Mouse (Mus musculus): ENCODE data around the gene Gpn3. TPM values are rescaled to one million over a fixed set of nuclear protein-coding genes. Genes with fewer than 3 reads are reported as not detected.
A peak's percentile ranks its signal among the peaks of the same experiment; 100 is the strongest.

The Gpn3 gene
- polyA plus RNA-seq, 1 experiment from 2014 or later: 81.9 TPM

- no peak for DNase-seq (ENCODE audit: low spot score)
- H3K4me2 ChIP-seq (ENCODE audit: low read depth, low read length): no peak overlapping the region
- no peak for ATAC-seq (replicated peaks; ENCODE audit: insufficient number of reproducible peaks, low FRiP score, low TSS enrichment, low read depth)
- H3K4me1 ChIP-seq (ENCODE audit: control insufficient read depth, insufficient read depth, low read length): no peaks in the 10 kb centered on the region
- WGBS: 85% methylated on average over 18 of the region's 18 CpGs
- H3K27ac ChIP-seq (replicated peaks; ENCODE audit: low read depth, low read length): no peak overlapping the region
- H3K36me3 ChIP-seq (replicated peaks; ENCODE audit: control insufficient read depth, insufficient read depth, low read depth, low read length): peaks cover 8% of the 10 kb centered on the region
- H3K9ac ChIP-seq (replicated peaks; ENCODE audit: low read length): no peak overlapping the region
- no peaks in the 10 kb centered on the region for H3K27me3 ChIP-seq (ENCODE audit: control insufficient read depth, insufficient read depth, low read length)
- H3K4me3 ChIP-seq (ENCODE audit: low read depth, low read length): no peak overlapping the region
- H3K9me3 ChIP-seq (replicated peaks; ENCODE audit: control insufficient read depth, low read length): no peaks in the 10 kb centered on the region
Observed at GRCm38 (mm10) chr5:122400628-122401302, 29.1 kb downstream of the Gpn3 start.

GRCm38 (mm10) chr5:122401303-122401640 lies 29.6 kb downstream of the Gpn3 start:
- no peak overlapping the region for H3K4me3 ChIP-seq (ENCODE audit: low read depth, low read length)
- no peaks in the 10 kb centered on the region for H3K9me3 ChIP-seq (replicated peaks; ENCODE audit: control insufficient read depth, low read length)
- H3K4me2 ChIP-seq (ENCODE audit: low read depth, low read length): no peak overlapping the region
- H3K27ac ChIP-seq (replicated peaks; ENCODE audit: low read depth, low read length): no peak overlapping the region
- H3K36me3 ChIP-seq (replicated peaks; ENCODE audit: control insufficient read depth, insufficient read depth, low read depth, low read length): peaks cover 9% of the 10 kb centered on the region
- H3K9ac ChIP-seq (replicated peaks; ENCODE audit: low read length): no peak overlapping the region
- ATAC-seq (replicated peaks; ENCODE audit: insufficient number of reproducible peaks, low FRiP score, low TSS enrichment, low read depth) (no peak), DNase-seq (ENCODE audit: low spot score) (peak; percentile 69)
- H3K27me3 ChIP-seq (ENCODE audit: control insufficient read depth, insufficient read depth, low read length): no peaks in the 10 kb centered on the region
- H3K4me1 ChIP-seq (ENCODE audit: control insufficient read depth, insufficient read depth, low read length): no peaks in the 10 kb centered on the region
- 22% methylated on average over 8 of the region's 8 CpGs for whole genome bisulfite sequencing

- no peak overlapping the region for H3K9ac ChIP-seq (replicated peaks; ENCODE audit: low read length)
- WGBS: 87% methylated on average over 13 of the region's 13 CpGs
- H3K9me3 ChIP-seq (replicated peaks; ENCODE audit: control insufficient read depth, low read length): no peaks in the 10 kb centered on the region
- peaks cover 14% of the 10 kb centered on the region for H3K36me3 ChIP-seq (replicated peaks; ENCODE audit: control insufficient read depth, insufficient read depth, low read depth, low read length)
- H3K27me3 ChIP-seq (ENCODE audit: control insufficient read depth, insufficient read depth, low read length): no peaks in the 10 kb centered on the region
- H3K4me3 ChIP-seq (ENCODE audit: low read depth, low read length): no peak overlapping the region
- ATAC-seq (replicated peaks; ENCODE audit: insufficient number of reproducible peaks, low FRiP score, low TSS enrichment, low read depth) (no peak), DNase-seq (ENCODE audit: low spot score) (no peak)
- no peaks in the 10 kb centered on the region for H3K4me1 ChIP-seq (ENCODE audit: control insufficient read depth, insufficient read depth, low read length)
- H3K4me2 ChIP-seq (ENCODE audit: low read depth, low read length): no peak overlapping the region
- no peak overlapping the region for H3K27ac ChIP-seq (replicated peaks; ENCODE audit: low read depth, low read length)
Observed at GRCm38 (mm10) chr5:122402160-122402559, 30.5 kb downstream of the Gpn3 start.

GRCm38 (mm10) chr5:122402772-122403171 lies 31.1 kb downstream of the Gpn3 start:
- no peak overlapping the region for H3K4me2 ChIP-seq (ENCODE audit: low read depth, low read length)
- H3K9ac ChIP-seq (replicated peaks; ENCODE audit: low read length): no peak overlapping the region
- H3K27me3 ChIP-seq (ENCODE audit: control insufficient read depth, insufficient read depth, low read length): no peaks in the 10 kb centered on the region
- ATAC-seq (replicated peaks; ENCODE audit: insufficient number of reproducible peaks, low FRiP score, low TSS enrichment, low read depth): no peak
- DNase-seq (ENCODE audit: low spot score): no peak
- peaks cover 14% of the 10 kb centered on the region for H3K36me3 ChIP-seq (replicated peaks; ENCODE audit: control insufficient read depth, insufficient read depth, low read depth, low read length)
- no peaks in the 10 kb centered on the region for H3K9me3 ChIP-seq (replicated peaks; ENCODE audit: control insufficient read depth, low read length)
- H3K4me1 ChIP-seq (ENCODE audit: control insufficient read depth, insufficient read depth, low read length): no peaks in the 10 kb centered on the region
- no peak overlapping the region for H3K27ac ChIP-seq (replicated peaks; ENCODE audit: low read depth, low read length)
- 91% methylated on average over 5 of the region's 5 CpGs for WGBS
- H3K4me3 ChIP-seq (ENCODE audit: low read depth, low read length): no peak overlapping the region

- ATAC-seq (replicated peaks; ENCODE audit: insufficient number of reproducible peaks, low FRiP score, low TSS enrichment, low read depth) (no peak), DNase-seq (ENCODE audit: low spot score) (no peak)
- Histone ChIP-seq H3K27ac (replicated peaks; ENCODE audit: low read depth, low read length) (no peak overlapping the region), H3K36me3 (replicated peaks; ENCODE audit: control insufficient read depth, insufficient read depth, low read depth, low read length) (peaks cover 14% of the 10 kb centered on the region), H3K4me3 (ENCODE audit: low read depth, low read length) (no peak overlapping the region), H3K9ac (replicated peaks; ENCODE audit: low read length) (no peak overlapping the region), H3K4me1 (ENCODE audit: control insufficient read depth, insufficient read depth, low read length) (no peaks in the 10 kb centered on the region), H3K4me2 (ENCODE audit: low read depth, low read length) (no peak overlapping the region), H3K9me3 (replicated peaks; ENCODE audit: control insufficient read depth, low read length) (no peaks in the 10 kb centered on the region), H3K27me3 (ENCODE audit: control insufficient read depth, insufficient read depth, low read length) (no peaks in the 10 kb centered on the region)
- 94% methylated on average over 12 of the region's 12 CpGs for WGBS
Observed at GRCm38 (mm10) chr5:122403362-122403761, 31.7 kb downstream of the Gpn3 start.

GRCm38 (mm10) chr5:122405537-122405936 lies 33.9 kb downstream of the Gpn3 start:
- H3K9ac ChIP-seq (replicated peaks; ENCODE audit: low read length): no peak overlapping the region
- no peaks in the 10 kb centered on the region for H3K27me3 ChIP-seq (ENCODE audit: control insufficient read depth, insufficient read depth, low read length)
- no peak overlapping the region for H3K4me3 ChIP-seq (ENCODE audit: low read depth, low read length)
- H3K27ac ChIP-seq (replicated peaks; ENCODE audit: low read depth, low read length): no peak overlapping the region
- H3K4me1 ChIP-seq (ENCODE audit: control insufficient read depth, insufficient read depth, low read length): no peaks in the 10 kb centered on the region
- peaks cover 14% of the 10 kb centered on the region for H3K36me3 ChIP-seq (replicated peaks; ENCODE audit: control insufficient read depth, insufficient read depth, low read depth, low read length)
- no peak overlapping the region for H3K4me2 ChIP-seq (ENCODE audit: low read depth, low read length)
- no peak for DNase-seq (ENCODE audit: low spot score)
- ATAC-seq (replicated peaks; ENCODE audit: insufficient number of reproducible peaks, low FRiP score, low TSS enrichment, low read depth): no peak
- H3K9me3 ChIP-seq (replicated peaks; ENCODE audit: control insufficient read depth, low read length): no peaks in the 10 kb centered on the region
- WGBS: 92% methylated on average over 10 of the region's 10 CpGs

- no peak overlapping the region for H3K4me3 ChIP-seq (ENCODE audit: low read depth, low read length)
- H3K36me3 ChIP-seq (replicated peaks; ENCODE audit: control insufficient read depth, insufficient read depth, low read depth, low read length): peaks cover 10% of the 10 kb centered on the region
- no peaks in the 10 kb centered on the region for H3K27me3 ChIP-seq (ENCODE audit: control insufficient read depth, insufficient read depth, low read length)
- H3K9me3 ChIP-seq (replicated peaks; ENCODE audit: control insufficient read depth, low read length): no peaks in the 10 kb centered on the region
- no peak overlapping the region for H3K4me2 ChIP-seq (ENCODE audit: low read depth, low read length)
- ATAC-seq (replicated peaks; ENCODE audit: insufficient number of reproducible peaks, low FRiP score, low TSS enrichment, low read depth) (0 out of 2 replicates have a peak, but pooled peaks have one; percentile 39), DNase-seq (ENCODE audit: low spot score) (no peak)
- no peak overlapping the region for H3K9ac ChIP-seq (replicated peaks; ENCODE audit: low read length)
- no peak overlapping the region for H3K27ac ChIP-seq (replicated peaks; ENCODE audit: low read depth, low read length)
- WGBS: 85% methylated on average over 19 of the region's 19 CpGs
- no peaks in the 10 kb centered on the region for H3K4me1 ChIP-seq (ENCODE audit: control insufficient read depth, insufficient read depth, low read length)
Observed at GRCm38 (mm10) chr5:122409692-122410645, 38.3 kb downstream of the Gpn3 start.

GRCm38 (mm10) chr5:122411892-122412291 lies 40.2 kb downstream of the Gpn3 start:
- WGBS: 78% methylated on average over 5 of the region's 5 CpGs
- Histone ChIP-seq H3K36me3 (replicated peaks; ENCODE audit: control insufficient read depth, insufficient read depth, low read depth, low read length) (peaks cover 2% of the 10 kb centered on the region), H3K27me3 (ENCODE audit: control insufficient read depth, insufficient read depth, low read length) (no peaks in the 10 kb centered on the region), H3K4me3 (ENCODE audit: low read depth, low read length) (no peak overlapping the region), H3K9me3 (replicated peaks; ENCODE audit: control insufficient read depth, low read length) (no peaks in the 10 kb centered on the region), H3K27ac (replicated peaks; ENCODE audit: low read depth, low read length) (no peak overlapping the region), H3K4me1 (ENCODE audit: control insufficient read depth, insufficient read depth, low read length) (no peaks in the 10 kb centered on the region), H3K9ac (replicated peaks; ENCODE audit: low read length) (no peak overlapping the region), H3K4me2 (ENCODE audit: low read depth, low read length) (no peak overlapping the region)
- ATAC-seq (replicated peaks; ENCODE audit: insufficient number of reproducible peaks, low FRiP score, low TSS enrichment, low read depth) (no peak), DNase-seq (ENCODE audit: low spot score) (no peak)
